ENCODE assay signal across 13 mouse cellular contexts in genomic region chr9:63333074-63333473, GRCm38 (mm10). TPM values are rescaled to one million over a fixed set of nuclear protein-coding genes. Genes with fewer than 3 reads are reported as not detected.
DNase-seq lines count a peak whose midpoint lies in the region; ATAC-seq and TF ChIP-seq lines count a peak whose summit lies in the region.
"Had no signal": no experiment of that assay in that cellular context is flagged by ENCODE, and none has a peak within 500 bp of the region (broad histone marks: within the 10 kb centered on the region; RNA-seq: fewer than 3 reads in every experiment).

No protein-coding gene starts in this region.

- WGBS in intestine, postnatal 0 days, result 95% methylated on average over 2 of the region's 2 CpGs
- 98% methylated on average over 2 of the region's 2 CpGs for WGBS in intestine, embryonic 15.5 days

- no peak for DNase-seq in testis, postnatal 10 days (ENCODE audit: low spot score)
- no peak for DNase-seq in brain, embryonic 14.5 days (ENCODE audit: low read depth)
- DNase-seq in layer of hippocampus, postnatal 14 days (ENCODE audit: low spot score in 2 of 2), result no peak
- DNase-seq in frontal cortex, postnatal 10 days (ENCODE audit: low spot score in 2 of 2), result no peak
- DNase-seq: cerebellum, adult 9-10 months had no signal

- no peaks in the 10 kb centered on the region for H3K4me1 ChIP-seq in intestine, postnatal 0 days (replicated peaks; ENCODE audit: control insufficient read depth, insufficient read depth, low read length)
- no peaks in the 10 kb centered on the region for H3K4me1 ChIP-seq in intestine, embryonic 15.5 days (replicated peaks)
- H3K4me1 ChIP-seq in testis, adult 2 months (ENCODE audit: control insufficient read depth, insufficient read depth, low read length), result no peaks in the 10 kb centered on the region
- H3K4me1 ChIP-seq: stomach, embryonic 15.5 days had no signal

- no peak overlapping the region for H3K4me2 ChIP-seq in intestine, postnatal 0 days (replicated peaks; ENCODE audit: low read depth)
- H3K4me2 ChIP-seq in intestine, embryonic 15.5 days (replicated peaks), result no peak overlapping the region
- H3K4me2 ChIP-seq: midbrain, embryonic 13.5 days; stomach, embryonic 15.5 days had no signal

- no peak for TF ChIP-seq POLR2A in testis, adult 2 months (IDR thresholded peaks at IDR 0.05; ENCODE audit: control insufficient read depth, low read depth, low read length)
- TF ChIP-seq POLR2A in brain, embryonic 14.5 days (IDR thresholded peaks at IDR 0.05; ENCODE audit: borderline replicate concordance, extremely low read depth, insufficient read depth, insufficient read length, poor library complexity, severe bottlenecking), result no peak

- H3K36me3 ChIP-seq in intestine, postnatal 0 days (ENCODE audit: control insufficient read depth, insufficient read depth), result peaks cover 43% of the 10 kb centered on the region
- peaks cover 11% of the 10 kb centered on the region; the same call in 1 of the 2 replicates for H3K36me3 ChIP-seq in intestine, embryonic 15.5 days
- H3K36me3 ChIP-seq in testis, adult 2 months (ENCODE audit: control insufficient read depth, insufficient read depth, low read length), result no peaks in the 10 kb centered on the region; the same call in 1 of the 2 replicates

- TF ChIP-seq CTCF in intestine, postnatal 0 days (IDR thresholded peaks at IDR 0.05; ENCODE audit: low read depth), result peak; percentile 66
- peak; percentile 62; the same call in 1 of the 2 replicates for TF ChIP-seq CTCF in testis, adult 2 months (IDR thresholded peaks at IDR 0.05; ENCODE audit: control insufficient read depth, insufficient read depth, insufficient replicate concordance, low read depth, low read length)
- peak; percentile 51; the same call in 1 of the 2 replicates for TF ChIP-seq CTCF in brain, embryonic 14.5 days (IDR thresholded peaks at IDR 0.05; ENCODE audit: borderline replicate concordance, extremely low read depth, insufficient read depth, insufficient read length)

- no peak overlapping the region for H3K27ac ChIP-seq in intestine, postnatal 0 days (ENCODE audit: low read depth, low read length)
- H3K27ac ChIP-seq in intestine, embryonic 15.5 days, result no peak overlapping the region
- H3K27ac ChIP-seq in testis, adult 2 months (ENCODE audit: control insufficient read depth, insufficient read depth, low read depth, low read length), result no peak overlapping the region
- H3K27ac ChIP-seq: limb, embryonic 10.5 days; midbrain, embryonic 13.5 days; stomach, embryonic 15.5 days had no signal

- no peak for ATAC-seq in intestine, postnatal 0 days
- no peak for ATAC-seq in intestine, embryonic 15.5 days
- ATAC-seq in erythroblast, adult 5-6 weeks (replicated peaks; ENCODE audit: low FRiP score, poor library complexity, severe bottlenecking), result no peak
- ATAC-seq: inflammation-experienced regulatory T-cells, adult 6 months; midbrain, embryonic 13.5 days had no signal

- H3K9me3 ChIP-seq in intestine, postnatal 0 days (ENCODE audit: control insufficient read depth), result no peaks in the 10 kb centered on the region
- H3K9me3 ChIP-seq in intestine, embryonic 15.5 days, result no peaks in the 10 kb centered on the region
- H3K9me3 ChIP-seq: limb, embryonic 10.5 days; midbrain, embryonic 13.5 days; stomach, embryonic 15.5 days had no signal

- no peak overlapping the region for H3K4me3 ChIP-seq in intestine, postnatal 0 days (ENCODE audit: low read depth, low read length)
- H3K4me3 ChIP-seq in intestine, embryonic 15.5 days (replicated peaks), result no peak overlapping the region
- H3K4me3 ChIP-seq in testis, adult 2 months (ENCODE audit: control insufficient read depth, low read depth, low read length), result no peak overlapping the region
- H3K4me3 ChIP-seq: limb, embryonic 10.5 days; midbrain, embryonic 13.5 days; stomach, embryonic 15.5 days had no signal

- no peak overlapping the region for H3K9ac ChIP-seq in intestine, postnatal 0 days (ENCODE audit: low read depth, low read length)
- H3K9ac ChIP-seq in intestine, embryonic 15.5 days, result no peak overlapping the region
- H3K9ac ChIP-seq: midbrain, embryonic 13.5 days; stomach, embryonic 15.5 days had no signal

- no peaks in the 10 kb centered on the region for H3K27me3 ChIP-seq in intestine, postnatal 0 days (replicated peaks; ENCODE audit: control insufficient read depth, insufficient read depth, low read length)
- H3K27me3 ChIP-seq in intestine, embryonic 15.5 days (replicated peaks), result no peaks in the 10 kb centered on the region
- no peaks in the 10 kb centered on the region for H3K27me3 ChIP-seq in testis, adult 2 months (ENCODE audit: control insufficient read depth, insufficient read depth, low read length)
- H3K27me3 ChIP-seq: midbrain, embryonic 13.5 days; stomach, embryonic 15.5 days had no signal

RNA-seq across cellular contexts. Expression of gene Map2k5, which starts 44.6 kb away (rescaled TPM):
- polyA plus RNA-seq in intestine, postnatal 0 days (2015; fragmentation: Nextera tagmentation; extraction: Ambion mirVana), result 13.8 and 15.7 TPM in 2 replicates
- 24.6 TPM in 2 replicates for polyA plus RNA-seq in intestine, embryonic 15.5 days (2015; fragmentation: Nextera tagmentation; extraction: Ambion mirVana)
- 47.8 and 53.3 TPM in 2 replicates for polyA plus RNA-seq in testis, adult 2 months (2012; rRNA removed)
- polyA plus RNA-seq in brain, embryonic 14.5 days (2012; rRNA removed), result 41.2 and 50.5 TPM in 2 replicates
- total RNA-seq in erythroblast, adult 5-6 weeks (2015; ENCODE audit: low replicate concordance), result 3.1 and 8.2 TPM in 2 replicates
- 4.6 and 6.8 TPM in 2 replicates for total RNA-seq in erythroblast, adult 5-6 weeks (2017; ENCODE audit: low replicate concordance)
- total RNA-seq in layer of hippocampus, postnatal 14 days (2021), result 10 to 100 TPM; 35.3 to 36.2 TPM
